Mouse (Mus musculus) liver, postnatal 0 days (tissue): Measurements from ENCODE around the gene Oxct2a. TPM values are rescaled to one million over a fixed set of nuclear protein-coding genes. Genes with fewer than 3 reads are reported as not detected.

Experiments used
- ATAC-seq: fragments of 200-750 bp; cut with Nextera tagmentation; 2 replicates; pipeline ENCODE4 v1.8.0; 2017; ENCODE audit warnings: mild to moderate bottlenecking, moderate library complexity
- DNase-seq: peaks from one replicate; pipeline ENCODE4 v3.0.0-alpha.2; 2016
- H3K27ac ChIP-seq: fragments of 300-500 bp; sonication (generic); 2 replicates; pipeline ENCODE4 v1.5.1; 2014; ENCODE audit warnings: antibody characterized with exemption, moderate library complexity, mild to moderate bottlenecking, low read depth
- H3K27me3 ChIP-seq: fragments of 300-500 bp; sonication (generic); 2 replicates; pipeline ENCODE4 v1.6.1; 2014; ENCODE audit warnings: low read length, control low read depth, mixed read lengths; ENCODE audit not compliant: insufficient read depth
- H3K36me3 ChIP-seq: fragments of 300-500 bp; sonication (generic); replicated peaks from 2 replicates; pipeline ENCODE4 v1.6.1; 2014; ENCODE audit warnings: mild to moderate bottlenecking, control low read depth, low read length, moderate library complexity, mixed read lengths; ENCODE audit not compliant: insufficient read depth
- H3K4me1 ChIP-seq: fragments of 300-500 bp; sonication (generic); 2 replicates; pipeline ENCODE4 v1.6.1; 2014; ENCODE audit warnings: antibody characterized with exemption, mild to moderate bottlenecking, control low read depth; ENCODE audit not compliant: insufficient read depth
- H3K4me2 ChIP-seq: fragments of 300-500 bp; sonication (generic); 2 replicates; pipeline ENCODE4 v1.6.1; 2014; ENCODE audit warnings: low read depth, mild to moderate bottlenecking, low read length, moderate library complexity, mixed read lengths
- H3K4me3 ChIP-seq: fragments of 300-500 bp; sonication (generic); 2 replicates; pipeline ENCODE4 v1.5.1; 2014; ENCODE audit warnings: low read depth, low read length
- H3K9ac ChIP-seq: fragments of 300-500 bp; sonication (generic); replicated peaks from 2 replicates; pipeline ENCODE4 v1.6.1; 2014; ENCODE audit warnings: mild to moderate bottlenecking, moderate library complexity
- H3K9me3 ChIP-seq: fragments of 300-500 bp; sonication (generic); 2 replicates; pipeline ENCODE4 v1.6.1; 2016; ENCODE audit warnings: mild to moderate bottlenecking, control low read depth, low read length, mixed read lengths
- CTCF ChIP-seq: sonication (generic); IDR thresholded peaks from 2 replicates; pipeline ENCODE4 v1.5.1; 2016; ENCODE audit warnings: antibody characterized with exemption, low read depth
- EP300 ChIP-seq: IDR thresholded peaks from 2 replicates; pipeline ENCODE4 v1.6.1; 2016; ENCODE audit warnings: antibody characterized with exemption, low read depth, mild to moderate bottlenecking
- WGBS: fragments of 180-500 bp; shearing (Covaris S2); extraction: QIAGEN DNeasy Blood & Tissue Kit; methylation state at CpG from one replicate; pipeline ENCODE4 v1.1.7; 2014; ENCODE audit not compliant: insufficient replicate concordance; 5-methylcytosine and 5-hydroxymethylcytosine counted together
- polyA plus RNA-seq: library from polyadenylated mRNA; unstranded; fragments of >200 nt; fragmentation: Nextera tagmentation; extraction: Ambion mirVana; gene quantifications from 2 replicates; pipeline ENCODE4 v1.2.1, GENCODE M21; 2015

Gene Oxct2a
- polyA plus RNA-seq, result not detected in 2 replicates

GRCm38 (mm10) chr4:123323534-123323933 is at the start of gene Oxct2a:
TSS of gene Oxct2a (minus strand) at chr4:123323634.
- no peak within 1 kb of the TSS for H3K4me3 ChIP-seq

GRCm38 (mm10) chr4:123363555-123363954 is 40.1 kb upstream of the Oxct2a start:
- ATAC-seq (no peak), DNase-seq (no peak)
- H3K9ac ChIP-seq, result no peak overlapping the region
- H3K27me3 ChIP-seq, result no peaks in the 10 kb centered on the region
- H3K27ac ChIP-seq, result no peak overlapping the region
- H3K36me3 ChIP-seq, result peaks cover 78% of the 10 kb centered on the region
- WGBS, result 91% methylated on average over 4 of the region's 4 CpGs
- no peak overlapping the region for H3K4me3 ChIP-seq
- TF ChIP-seq EP300 (no peak), CTCF (no peak)
- no peak overlapping the region for H3K4me2 ChIP-seq
- H3K9me3 ChIP-seq, result no peaks in the 10 kb centered on the region
- no peaks in the 10 kb centered on the region for H3K4me1 ChIP-seq

More at GRCm38 (mm10) chr4:123323534-123323933, at the start of gene Oxct2a:
- Histone ChIP-seq H3K36me3 (no peaks in the 10 kb centered on the region), H3K9me3 (no peaks in the 10 kb centered on the region), H3K27me3 (peaks cover 5% of the 10 kb centered on the region), H3K27ac (no peak within 1 kb of the TSS), H3K9ac (no peak within 1 kb of the TSS), H3K4me2 (peak within 1 kb of the TSS; percentile 40; the same call in 1 of the 2 replicates), H3K4me1 (no peaks in the 10 kb centered on the region)
- DNase-seq (no peak), ATAC-seq (no peak)
- TF ChIP-seq EP300, result no peak
- 25% methylated on average over 13 of the region's 13 CpGs for WGBS

GRCm38 (mm10) chr4:123360771-123361170 is 37.3 kb upstream of the Oxct2a start:
- Histone ChIP-seq H3K4me3 (no peak overlapping the region), H3K36me3 (peaks cover 72% of the 10 kb centered on the region), H3K4me2 (no peak overlapping the region), H3K9me3 (no peaks in the 10 kb centered on the region), H3K27me3 (no peaks in the 10 kb centered on the region), H3K4me1 (no peaks in the 10 kb centered on the region), H3K27ac (no peak overlapping the region), H3K9ac (no peak overlapping the region)
- WGBS, result 91% methylated on average over 12 of the region's 12 CpGs
- ATAC-seq (no peak), DNase-seq (no peak)
- TF ChIP-seq CTCF, result no peak
- TF ChIP-seq EP300, result no peak

- H3K4me3 ChIP-seq, result no peak overlapping the region
- DNase-seq (no peak), ATAC-seq (no peak)
- H3K4me2 ChIP-seq, result no peak overlapping the region
- TF ChIP-seq CTCF, result no peak
- TF ChIP-seq EP300, result no peak
- H3K9ac ChIP-seq, result no peak overlapping the region
- H3K9me3 ChIP-seq, result no peaks in the 10 kb centered on the region
- WGBS, result 87% methylated on average over 7 of the region's 7 CpGs
- H3K36me3 ChIP-seq, result peaks cover 74% of the 10 kb centered on the region
- H3K4me1 ChIP-seq, result no peaks in the 10 kb centered on the region
- no peaks in the 10 kb centered on the region for H3K27me3 ChIP-seq
- H3K27ac ChIP-seq, result no peak overlapping the region
These were observed 35.2 kb upstream of the Oxct2a start for GRCm38 (mm10) chr4:123358613-123359012.

GRCm38 (mm10) chr4:123355941-123356340 is 32.5 kb upstream of the Oxct2a start:
- ATAC-seq (no peak), DNase-seq (no peak)
- H3K4me2 ChIP-seq, result no peak overlapping the region
- H3K9me3 ChIP-seq, result no peaks in the 10 kb centered on the region
- no peak overlapping the region for H3K9ac ChIP-seq
- TF ChIP-seq EP300 (no peak), CTCF (no peak)
- peaks cover 76% of the 10 kb centered on the region for H3K36me3 ChIP-seq
- no peak overlapping the region for H3K4me3 ChIP-seq
- 87% methylated on average over 8 of the region's 8 CpGs for WGBS
- no peaks in the 10 kb centered on the region for H3K27me3 ChIP-seq
- H3K4me1 ChIP-seq, result no peaks in the 10 kb centered on the region
- H3K27ac ChIP-seq, result no peak overlapping the region

GRCm38 (mm10) chr4:123353271-123353877 is 29.9 kb upstream of the Oxct2a start:
- no peak overlapping the region for H3K4me2 ChIP-seq
- no peaks in the 10 kb centered on the region for H3K4me1 ChIP-seq
- ATAC-seq (no peak), DNase-seq (no peak)
- H3K9ac ChIP-seq, result no peak overlapping the region
- H3K9me3 ChIP-seq, result no peaks in the 10 kb centered on the region
- 65% methylated on average over 10 of the region's 10 CpGs for WGBS
- H3K27ac ChIP-seq, result no peak overlapping the region
- H3K4me3 ChIP-seq, result no peak overlapping the region
- H3K27me3 ChIP-seq, result no peaks in the 10 kb centered on the region
- TF ChIP-seq CTCF, result no peak
- TF ChIP-seq EP300, result no peak
- peaks cover 71% of the 10 kb centered on the region for H3K36me3 ChIP-seq

- TF ChIP-seq EP300 (no peak), CTCF (no peak)
- Histone ChIP-seq H3K4me1 (peaks cover 16% of the 10 kb centered on the region), H3K27ac (no peak overlapping the region), H3K27me3 (peaks cover 40% of the 10 kb centered on the region), H3K9ac (peak overlapping the region; percentile 16; the same call in 1 of the 2 replicates), H3K4me3 (peak overlapping the region; percentile 42), H3K36me3 (peaks cover 2% of the 10 kb centered on the region; the same call in 1 of the 2 replicates), H3K4me2 (peak overlapping the region; percentile 73), H3K9me3 (no peaks in the 10 kb centered on the region)
- 4% methylated on average over 6 of the region's 6 CpGs for WGBS
- no peak for ATAC-seq
- DNase-seq, result no peak
These were observed 20.0 kb upstream of the Oxct2a start for GRCm38 (mm10) chr4:123343471-123343789.
